Mouse (Mus musculus) stomach, embryonic 14.5 days (tissue): ENCODE measurements around the gene Pbx2. TPM values are rescaled to one million over a fixed set of nuclear protein-coding genes. Genes with fewer than 3 reads are reported as not detected.
A peak's percentile ranks its signal among the peaks of the same experiment; 100 is the strongest.

ENCODE experiments used
- ATAC-seq: fragments of 200-750 bp; cut with Nextera tagmentation; 2 replicates; pipeline ENCODE4 v1.8.0; 2017; ENCODE audit warnings: low read depth, moderate TSS enrichment; ENCODE audit not compliant: insufficient number of reproducible peaks, insufficient read depth, low FRiP score
- H3K27ac ChIP-seq: fragments of 300-500 bp; sonication (generic); 2 replicates; pipeline ENCODE4 v1.5.1; 2014; ENCODE audit warnings: mild to moderate bottlenecking, low read length, moderate library complexity, mixed read lengths
- H3K27me3 ChIP-seq: fragments of 300-500 bp; sonication (generic); 2 replicates; pipeline ENCODE4 v1.6.1; 2014; ENCODE audit warnings: low read length, control low read depth, mixed read lengths; ENCODE audit not compliant: control insufficient read depth, insufficient read depth
- H3K36me3 ChIP-seq: fragments of 300-500 bp; sonication (generic); 2 replicates; pipeline ENCODE4 v1.6.1; 2014; ENCODE audit warnings: mild to moderate bottlenecking, control low read depth, low read length, moderate library complexity, mixed read lengths; ENCODE audit not compliant: control insufficient read depth, insufficient read depth
- H3K4me1 ChIP-seq: fragments of 300-500 bp; sonication (generic); 2 replicates; pipeline ENCODE4 v1.6.1; 2014; ENCODE audit warnings: low read length, control low read depth, mixed read lengths; ENCODE audit not compliant: control insufficient read depth, insufficient read depth
- H3K4me2 ChIP-seq: fragments of 300-500 bp; sonication (generic); replicated peaks from 2 replicates; pipeline ENCODE4 v1.6.1; 2014; ENCODE audit warnings: low read depth, low read length, control low read depth
- H3K4me3 ChIP-seq: fragments of 300-500 bp; sonication (generic); 2 replicates; pipeline ENCODE4 v1.5.1; 2014; ENCODE audit warnings: low read depth, low read length, control low read depth
- H3K9ac ChIP-seq: fragments of 300-500 bp; sonication (generic); replicated peaks from 2 replicates; pipeline ENCODE4 v1.6.1; 2014; ENCODE audit warnings: low read depth, mild to moderate bottlenecking, control low read depth, low read length, moderate library complexity, mixed read lengths
- H3K9me3 ChIP-seq: fragments of 300-500 bp; sonication (generic); 2 replicates; pipeline ENCODE4 v1.6.1; 2016; ENCODE audit warnings: low read depth, low read length, control low read depth; ENCODE audit not compliant: control insufficient read depth
- WGBS: fragments of 180-500 bp; shearing (Covaris S2); extraction: QIAGEN DNeasy Blood & Tissue Kit; methylation state at CpG from one replicate; pipeline ENCODE4 v1.1.7; 2014; 5-methylcytosine and 5-hydroxymethylcytosine counted together
- polyA plus RNA-seq: library from polyadenylated mRNA; unstranded; fragments of >200 nt; fragmentation: Nextera tagmentation; extraction: Ambion mirVana; gene quantifications from 2 replicates; pipeline ENCODE4 v1.2.1, GENCODE M21; 2014

Gene Pbx2
- polyA plus RNA-seq, 1 experiment from 2014 or later = 13.1 TPM

DNA sequence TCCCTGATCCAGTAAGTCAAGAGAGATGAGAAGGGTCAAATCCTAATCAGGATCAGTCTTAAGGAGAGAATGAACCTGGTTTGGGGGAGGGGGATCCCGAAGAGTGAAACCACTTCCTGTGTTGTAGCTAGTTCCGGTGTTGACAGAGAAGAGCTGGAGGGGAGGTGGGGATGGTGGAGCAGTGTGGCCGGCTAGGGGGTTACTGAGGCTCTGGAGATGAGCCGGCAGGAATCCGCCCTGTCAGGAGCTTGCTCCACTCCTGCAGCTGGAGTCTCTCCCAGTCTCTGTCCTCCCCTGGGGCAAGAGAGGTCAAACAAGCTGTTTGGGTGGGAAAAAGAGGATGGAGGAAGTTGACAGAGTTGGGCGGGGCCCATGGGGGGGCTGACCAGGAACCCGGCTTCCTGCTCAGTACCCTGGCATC, 1.4 kb upstream of the Pbx2 start, which contains the start of gene Gpsm3:
Gene Gpsm3 (plus strand): TSS at position 126 of the 421 bp plus-strand sequence.
- Histone ChIP-seq H3K9ac (no peak within 1 kb of the TSS), H3K27ac (peak within 1 kb of the TSS; percentile 99), H3K4me1 (peaks cover 50% of the 10 kb centered on the region), H3K9me3 (no peaks in the 10 kb centered on the region), H3K27me3 (no peaks in the 10 kb centered on the region), H3K36me3 (peaks cover 3% of the 10 kb centered on the region), H3K4me3 (no peak within 1 kb of the TSS; the same call in 1 of the 2 replicates), H3K4me2 (peak within 1 kb of the TSS; percentile 88)
- 12% methylated on average over 7 of the region's 7 CpGs for WGBS
- no peak for ATAC-seq

DNA sequence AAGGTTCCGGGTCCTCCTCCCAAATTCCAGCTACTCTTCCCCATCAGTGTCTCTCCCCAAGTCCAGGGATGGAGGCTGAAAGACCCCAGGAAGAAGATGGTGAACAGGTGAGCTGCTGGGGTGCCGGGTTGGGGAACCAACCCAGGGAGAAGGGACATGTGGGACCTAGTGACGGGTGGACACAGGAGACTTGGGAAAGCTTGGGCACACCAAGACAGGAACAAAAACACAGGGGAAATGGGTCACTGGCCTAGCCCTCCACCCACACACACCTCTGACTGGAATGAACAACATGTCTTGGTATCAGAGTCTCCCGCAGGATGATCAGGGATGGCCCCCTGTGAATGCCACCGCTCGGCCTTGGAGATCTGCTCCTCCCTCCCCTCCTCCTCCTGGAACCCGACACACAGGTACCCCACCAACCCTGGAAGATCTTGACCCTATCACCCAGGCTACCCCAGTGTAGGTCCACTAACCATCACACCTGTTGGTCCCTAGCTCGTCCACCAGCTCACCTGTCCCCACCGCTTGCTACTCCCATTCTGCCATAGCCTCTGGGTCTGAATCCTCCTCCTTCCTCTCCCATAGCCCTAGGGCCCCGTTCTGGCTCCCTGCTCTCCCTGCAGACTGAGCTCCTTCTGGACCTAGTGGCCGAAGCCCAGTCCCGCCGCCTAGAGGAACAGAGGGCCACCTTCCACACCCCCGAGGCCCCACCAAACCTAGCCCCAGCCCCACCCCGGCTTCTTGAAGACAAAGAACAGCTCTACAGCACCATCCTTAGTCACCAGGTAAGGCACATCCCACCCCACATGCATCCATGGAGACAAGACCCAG, 695 bp upstream of the Pbx2 start:
- peak overlapping the region; percentile 99; the same call in 1 of the 2 replicates for H3K27ac ChIP-seq
- peaks cover 10% of the 10 kb centered on the region for H3K36me3 ChIP-seq
- no peak overlapping the region; the same call in 1 of the 2 replicates for H3K4me3 ChIP-seq

DNA sequence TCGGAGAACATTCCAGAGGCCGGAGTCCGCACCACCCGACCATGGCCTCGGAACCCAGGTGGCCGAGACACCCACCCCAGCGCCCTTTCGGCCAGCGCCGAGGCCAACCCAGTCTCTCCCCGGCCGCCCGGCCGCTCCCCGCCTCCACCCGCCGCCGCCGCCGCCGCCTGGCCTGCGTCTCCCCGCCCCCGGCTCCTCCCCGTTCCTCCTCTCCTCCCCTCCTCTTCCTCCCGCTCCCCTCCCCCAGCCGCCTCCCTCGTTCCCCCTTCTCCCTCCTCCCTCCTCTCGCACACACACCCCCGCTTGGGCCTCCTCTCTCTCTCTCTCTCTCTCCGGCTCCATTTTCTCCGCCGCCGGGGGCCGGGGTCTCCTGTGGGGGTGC, 919 bp downstream of the Pbx2 start:
- Histone ChIP-seq H3K4me1 (peaks cover 54% of the 10 kb centered on the region), H3K27ac (peak overlapping the region; percentile 99), H3K36me3 (peaks cover 17% of the 10 kb centered on the region), H3K9ac (peak overlapping the region; percentile 95), H3K27me3 (no peaks in the 10 kb centered on the region), H3K9me3 (no peaks in the 10 kb centered on the region), H3K4me3 (peak overlapping the region; percentile 87), H3K4me2 (peak overlapping the region; percentile 88)
- under 1% methylated on average over 25 of the region's 35 CpGs for WGBS
- ATAC-seq = peak; percentile 34; the same call in 1 of the 2 replicates

More for the DNA sequence above, 695 bp upstream of the Pbx2 start:
- Histone ChIP-seq H3K9me3 (no peaks in the 10 kb centered on the region), H3K27me3 (no peaks in the 10 kb centered on the region), H3K4me2 (peak overlapping the region; percentile 88), H3K4me1 (peaks cover 54% of the 10 kb centered on the region), H3K9ac (no peak overlapping the region)
- WGBS = 67% methylated on average over 15 of the region's 15 CpGs
- ATAC-seq = no peak

DNA sequence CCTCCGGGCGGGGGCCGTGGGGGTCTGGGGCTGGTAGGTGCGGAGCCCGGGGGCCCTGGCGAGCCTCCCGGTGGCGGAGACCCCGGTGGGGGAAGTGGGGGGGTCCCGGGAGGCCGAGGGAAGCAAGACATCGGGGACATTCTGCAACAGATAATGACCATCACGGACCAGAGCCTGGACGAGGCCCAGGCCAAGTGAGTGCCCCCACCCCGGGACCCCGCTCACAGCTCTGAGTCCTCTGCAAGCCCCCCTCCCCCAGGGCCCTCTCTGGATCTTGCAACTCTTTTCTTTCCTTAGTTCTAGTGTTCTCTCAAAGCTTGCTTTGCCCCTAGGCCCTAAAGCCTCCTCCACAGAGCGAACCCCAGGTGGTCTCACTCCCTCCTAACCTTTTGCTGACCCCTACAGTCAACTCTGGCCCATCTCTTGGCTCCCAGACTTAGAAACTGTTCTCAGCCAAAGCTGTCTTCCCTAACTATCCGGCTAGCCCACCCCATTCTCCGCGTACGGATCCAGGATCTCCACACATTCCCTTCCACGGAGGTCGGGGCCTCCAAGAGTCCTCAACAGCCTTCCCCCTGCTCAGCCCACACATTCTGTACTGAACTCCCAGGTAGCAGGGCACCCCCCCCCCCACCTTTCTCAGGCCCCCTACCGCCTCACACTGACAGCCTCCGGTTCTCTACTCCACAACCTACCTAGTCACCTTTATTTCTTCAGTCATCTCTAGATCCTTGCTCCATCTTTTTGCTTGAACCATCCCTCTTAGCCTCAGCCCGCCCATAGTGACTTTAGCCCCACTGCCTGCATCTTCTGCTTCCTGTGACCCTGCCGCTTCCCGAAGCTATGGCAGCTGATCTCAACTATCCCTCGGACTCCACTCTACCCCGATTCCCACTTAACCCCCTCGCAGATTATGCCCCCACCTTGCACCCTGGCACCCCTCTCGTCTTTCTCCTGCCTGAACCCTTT, 1.8 kb downstream of the Pbx2 start:
- Histone ChIP-seq H3K4me3 (peak overlapping the region; percentile 87), H3K9me3 (no peaks in the 10 kb centered on the region), H3K4me2 (peak overlapping the region; percentile 88), H3K9ac (peak overlapping the region; percentile 95), H3K27me3 (no peaks in the 10 kb centered on the region), H3K4me1 (peaks cover 58% of the 10 kb centered on the region), H3K36me3 (peaks cover 17% of the 10 kb centered on the region), H3K27ac (peak overlapping the region; percentile 99)
- under 1% methylated on average over 25 of the region's 32 CpGs for WGBS
- peak; percentile 5; the same call in 1 of the 2 replicates for ATAC-seq

DNA sequence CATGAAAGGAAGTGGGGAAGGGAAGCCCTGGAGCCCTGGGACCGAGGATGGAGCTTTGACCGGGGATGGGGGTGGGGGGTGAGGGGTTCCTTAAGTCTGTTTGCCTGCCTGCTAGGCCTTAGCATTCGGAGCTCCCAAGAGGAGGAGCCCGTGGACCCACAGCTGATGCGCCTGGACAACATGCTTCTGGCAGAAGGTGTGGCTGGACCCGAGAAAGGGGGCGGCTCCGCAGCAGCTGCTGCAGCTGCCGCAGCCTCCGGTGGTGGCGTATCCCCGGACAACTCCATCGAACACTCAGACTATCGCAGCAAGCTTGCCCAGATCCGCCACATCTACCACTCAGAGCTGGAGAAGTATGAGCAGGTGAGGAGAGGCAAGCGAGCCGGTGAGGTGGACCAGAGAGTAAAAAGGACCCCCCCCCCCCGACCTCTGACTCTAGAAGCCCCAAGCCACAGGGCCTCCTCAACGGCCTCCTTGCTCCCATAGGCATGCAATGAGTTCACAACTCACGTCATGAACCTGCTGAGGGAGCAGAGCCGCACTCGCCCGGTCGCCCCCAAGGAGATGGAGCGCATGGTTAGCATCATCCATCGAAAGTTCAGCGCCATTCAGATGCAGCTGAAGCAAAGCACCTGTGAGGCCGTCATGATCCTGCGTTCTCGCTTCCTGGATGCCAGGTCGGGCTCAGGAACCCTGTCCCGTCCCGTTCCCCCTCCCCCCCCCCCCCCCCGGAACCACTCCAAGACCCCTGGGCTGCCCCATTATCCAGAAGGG, 2.9 kb downstream of the Pbx2 start:
- peaks cover 17% of the 10 kb centered on the region for H3K36me3 ChIP-seq
- WGBS = 40% methylated on average over 33 of the region's 34 CpGs
- H3K4me1 ChIP-seq = peaks cover 54% of the 10 kb centered on the region
- no peaks in the 10 kb centered on the region for H3K27me3 ChIP-seq
- H3K27ac ChIP-seq = peak overlapping the region; percentile 99; the same call in 1 of the 2 replicates
- H3K4me3 ChIP-seq = peak overlapping the region; percentile 87
- peak overlapping the region; percentile 95 for H3K9ac ChIP-seq
- H3K9me3 ChIP-seq = no peaks in the 10 kb centered on the region
- peak overlapping the region; percentile 88 for H3K4me2 ChIP-seq
- ATAC-seq = no peak; the same call in 1 of the 2 replicates

DNA sequence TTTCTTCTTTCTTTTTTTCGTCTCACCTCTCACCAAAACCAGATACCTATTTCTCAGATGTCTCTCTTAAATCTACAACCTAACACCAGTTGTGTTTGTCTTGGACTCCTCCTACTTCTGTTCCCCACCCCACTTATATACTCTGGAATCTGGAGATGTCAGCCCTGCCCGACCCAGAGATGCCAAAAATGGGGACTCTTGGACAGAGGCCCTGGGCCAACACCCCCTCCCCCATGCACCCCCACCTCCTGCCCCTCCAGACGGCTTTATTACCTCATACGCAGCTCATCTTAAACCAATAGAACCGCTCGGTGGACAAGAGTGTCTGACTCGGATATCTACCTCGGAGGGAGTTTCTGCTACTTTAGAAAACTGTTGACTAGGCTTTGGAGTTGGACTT, 5.0 kb downstream of the Pbx2 start:
- Histone ChIP-seq H3K4me2 (no peak overlapping the region), H3K27ac (no peak overlapping the region), H3K9ac (no peak overlapping the region), H3K36me3 (peaks cover 22% of the 10 kb centered on the region), H3K27me3 (no peaks in the 10 kb centered on the region), H3K4me1 (peaks cover 33% of the 10 kb centered on the region), H3K9me3 (no peaks in the 10 kb centered on the region), H3K4me3 (no peak overlapping the region)
- ATAC-seq = no peak
- 59% methylated on average over 8 of the region's 8 CpGs for WGBS

DNA sequence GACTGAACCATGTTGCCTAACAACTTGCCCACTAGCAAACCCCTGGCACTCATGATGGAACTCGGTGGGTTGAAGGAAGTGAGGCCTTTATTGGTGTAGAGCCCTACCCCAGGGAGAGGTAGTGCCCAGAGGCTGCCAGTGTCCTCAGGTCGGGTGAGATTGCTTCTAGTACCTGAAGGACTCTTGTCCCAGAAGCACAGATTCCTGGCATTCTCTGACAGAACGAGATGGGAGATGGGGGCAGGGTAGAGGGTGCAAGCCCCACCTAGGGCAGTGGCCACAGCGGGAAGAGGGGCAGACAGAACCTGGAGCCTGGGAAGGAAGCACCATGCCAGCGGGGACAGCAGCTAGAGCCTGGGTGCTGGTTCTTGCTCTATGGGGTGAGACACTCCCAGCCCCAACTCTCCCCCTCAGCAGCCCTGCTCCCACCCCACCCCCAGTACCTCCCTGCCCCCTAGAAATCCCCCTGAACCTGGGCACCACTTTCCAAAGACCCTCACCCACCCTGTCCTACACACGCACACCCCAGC, 6.6 kb downstream of the Pbx2 start, which contains the start of gene Ager:
Gene Ager (plus strand): TSS at position 297 of the 530 bp plus-strand sequence.
- H3K4me3 ChIP-seq = no peak within 1 kb of the TSS
- H3K9me3 ChIP-seq = no peaks in the 10 kb centered on the region
- H3K27ac ChIP-seq = peak within 1 kb of the TSS; percentile 58; the same call in 1 of the 2 replicates
- H3K36me3 ChIP-seq = peaks cover 26% of the 10 kb centered on the region
- WGBS = 17% methylated on average over 6 of the region's 6 CpGs
- H3K9ac ChIP-seq = 0 out of 2 replicates have a peak within 1 kb of the TSS, but pooled peaks have one; percentile 14
- ATAC-seq = no peak
- H3K4me2 ChIP-seq = no peak within 1 kb of the TSS
- H3K4me1 ChIP-seq = peaks cover 36% of the 10 kb centered on the region; the same call in 1 of the 2 replicates
- H3K27me3 ChIP-seq = no peaks in the 10 kb centered on the region
